Mouse (Mus musculus): ENCODE results near the gene Lrrc4. TPM values are rescaled to one million over a fixed set of nuclear protein-coding genes. Genes with fewer than 3 reads are reported as not detected.

The Lrrc4 gene
- not detected in 2 replicates for polyA plus RNA-seq (2011; ENCODE audit: insufficient read depth, insufficient read length, low replicate concordance, missing spikeins)

DNA sequence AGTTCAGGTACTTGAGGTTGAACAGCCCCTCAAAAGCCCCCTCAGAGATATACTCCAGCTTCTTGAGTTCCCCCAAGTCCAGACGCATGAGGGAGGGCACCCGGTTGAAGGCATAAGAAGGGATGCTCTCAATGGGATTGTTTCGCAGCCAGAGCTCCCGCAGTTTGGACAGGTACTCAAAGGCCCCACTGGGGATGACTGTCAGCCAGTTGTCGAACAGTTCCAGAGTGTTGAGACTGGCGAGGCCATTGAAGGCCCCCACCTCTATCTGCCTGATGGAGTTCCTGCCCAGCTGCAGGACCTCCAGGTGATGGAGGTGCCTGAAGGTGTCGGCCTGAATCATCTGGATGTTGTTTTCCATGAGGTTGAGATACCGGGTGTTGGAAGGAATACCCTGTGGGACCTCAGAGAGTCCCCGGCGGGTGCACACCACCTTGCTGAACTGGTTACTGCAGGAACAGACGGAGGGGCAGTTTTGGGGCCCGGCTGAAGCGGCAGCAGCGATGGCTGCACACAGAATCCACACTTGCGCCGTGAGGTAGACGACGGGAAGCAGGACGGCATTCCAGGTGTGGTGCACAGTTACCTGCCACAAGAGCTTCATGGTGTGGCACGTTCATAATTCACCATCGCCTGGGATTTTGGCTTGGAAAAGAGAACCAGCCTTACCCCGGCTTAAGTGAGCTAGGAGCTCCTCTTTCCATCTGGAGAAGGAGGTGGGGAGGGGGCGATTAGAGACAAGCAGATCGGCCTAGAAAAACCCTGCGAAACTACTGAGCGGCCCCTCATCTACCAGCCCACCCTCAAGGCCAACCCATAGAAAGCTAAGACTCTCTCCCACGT is at the start of gene Lrrc4:
Gene Lrrc4, minus strand, starts transcription at position 737 of the 843 bp plus-strand sequence.
- Histone ChIP-seq H3K4me1 (ENCODE audit: control insufficient read depth, insufficient read depth, low read length) (no peaks in the 10 kb centered on the region), H3K27ac (ENCODE audit: control insufficient read depth, insufficient read depth, low read depth, low read length, poor library complexity) (no peak within 1 kb of the TSS), H3K4me3 (replicated peaks; ENCODE audit: control insufficient read depth, low read depth, low read length) (peak within 1 kb of the TSS; percentile 45)
- no peak for TF ChIP-seq CTCF (IDR thresholded peaks at IDR 0.05; ENCODE audit: control insufficient read depth, insufficient read depth, low read length)
- TF ChIP-seq POLR2A (IDR thresholded peaks at IDR 0.05; ENCODE audit: borderline replicate concordance, control insufficient read depth, low read depth, low read length), result no peak
- 81% methylated on average over 27 of the region's 27 CpGs for WGBS

DNA sequence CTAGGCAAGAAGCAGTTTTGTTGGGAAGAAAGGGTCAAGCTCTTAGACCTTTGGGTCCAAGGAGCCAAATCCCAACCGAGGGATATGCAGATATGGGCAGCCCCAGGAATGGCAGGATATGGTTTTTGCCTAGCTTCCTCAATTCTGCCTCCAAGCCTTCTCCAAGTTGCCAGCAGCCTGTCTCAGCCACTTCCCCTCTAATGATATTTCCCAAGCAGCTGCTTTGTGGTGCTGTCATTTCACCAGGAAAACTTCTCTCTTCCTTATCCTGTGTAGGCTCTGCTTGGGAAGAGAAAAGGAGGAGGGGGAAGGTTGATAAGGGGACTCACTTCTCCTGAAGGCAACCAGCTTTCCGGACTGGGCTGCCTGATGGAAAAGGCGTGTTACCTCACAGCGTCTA is 49.4 kb upstream of the Lrrc4 start:
- no peak overlapping the region for H3K27ac ChIP-seq (ENCODE audit: control insufficient read depth, insufficient read depth, low read depth, low read length, poor library complexity)

DNA sequence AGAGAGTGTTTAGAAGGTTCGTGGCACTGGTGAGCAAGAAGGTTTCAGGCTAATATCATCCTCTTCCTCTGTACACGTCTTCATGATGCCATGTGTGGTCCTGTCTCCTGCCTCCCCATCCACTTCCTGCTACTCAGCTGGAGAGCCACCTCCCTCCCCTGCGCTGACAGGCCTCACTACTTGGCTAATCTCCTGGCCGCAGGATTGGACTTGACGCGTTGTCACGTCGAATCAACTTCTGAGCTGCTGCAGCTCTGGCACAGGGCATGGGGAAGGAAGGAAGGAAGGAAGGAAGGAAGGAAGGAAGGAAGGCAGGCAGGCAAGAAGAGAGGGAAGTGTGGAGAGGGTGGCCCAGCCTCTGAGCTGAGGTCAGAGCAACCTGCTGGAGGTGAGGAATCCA is 47.8 kb upstream of the Lrrc4 start:
- WGBS, result 75% methylated on average over 8 of the region's 8 CpGs
- Histone ChIP-seq H3K27ac (ENCODE audit: control insufficient read depth, insufficient read depth, low read depth, low read length, poor library complexity) (no peak overlapping the region), H3K4me1 (ENCODE audit: control insufficient read depth, insufficient read depth, low read length) (no peaks in the 10 kb centered on the region), H3K4me3 (replicated peaks; ENCODE audit: control insufficient read depth, low read depth, low read length) (no peak overlapping the region)
- TF ChIP-seq CTCF (IDR thresholded peaks at IDR 0.05; ENCODE audit: control insufficient read depth, insufficient read depth, low read length), result no peak
- no peak for TF ChIP-seq POLR2A (IDR thresholded peaks at IDR 0.05; ENCODE audit: borderline replicate concordance, control insufficient read depth, low read depth, low read length)

More for the DNA sequence above, 49.4 kb upstream of the Lrrc4 start:
- Histone ChIP-seq H3K4me1 (ENCODE audit: control insufficient read depth, insufficient read depth, low read length) (no peaks in the 10 kb centered on the region), H3K4me3 (replicated peaks; ENCODE audit: control insufficient read depth, low read depth, low read length) (no peak overlapping the region)
- no peak for TF ChIP-seq POLR2A (IDR thresholded peaks at IDR 0.05; ENCODE audit: borderline replicate concordance, control insufficient read depth, low read depth, low read length)
- TF ChIP-seq CTCF (IDR thresholded peaks at IDR 0.05; ENCODE audit: control insufficient read depth, insufficient read depth, low read length), result no peak
- 61% methylated on average over 4 of the region's 4 CpGs for WGBS

DNA sequence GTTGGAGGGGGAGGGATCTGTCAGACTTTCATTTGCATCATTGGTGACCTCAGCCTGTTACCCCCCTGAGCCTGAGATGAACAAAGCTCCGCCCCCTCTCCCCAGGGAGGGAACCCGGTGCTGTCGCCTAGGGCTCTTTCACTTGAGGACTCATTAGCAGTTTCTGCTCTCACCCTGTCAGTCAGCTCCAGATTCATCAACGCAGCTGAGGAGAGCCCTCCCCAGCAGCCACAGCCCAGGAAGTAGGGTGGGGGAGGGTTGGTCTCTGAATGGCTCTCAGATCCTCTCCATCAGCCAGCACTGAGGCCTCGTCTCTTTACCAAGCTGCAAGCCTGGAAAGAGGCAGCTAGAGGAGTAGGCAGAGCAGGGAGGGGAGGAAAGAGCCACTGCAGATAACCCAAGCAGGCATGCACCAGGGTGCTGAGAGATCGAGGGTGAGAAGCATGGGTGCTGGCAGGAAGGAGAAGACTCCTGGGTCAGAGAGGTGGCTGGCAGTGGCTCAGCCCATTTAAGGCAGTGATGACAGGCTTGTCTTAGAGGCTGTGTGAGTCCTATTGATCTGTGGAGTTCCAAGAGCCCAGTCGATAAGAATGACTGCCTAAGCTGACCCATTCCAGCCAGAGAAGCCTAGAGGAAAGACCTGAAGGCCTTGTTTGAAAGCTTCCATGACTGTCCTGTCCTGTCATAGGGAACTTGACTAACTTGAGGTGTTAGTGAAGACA is 46.6 kb upstream of the Lrrc4 start:
- no peak overlapping the region for H3K4me3 ChIP-seq (replicated peaks; ENCODE audit: control insufficient read depth, low read depth, low read length)
- 53% methylated on average over 7 of the region's 7 CpGs for WGBS
- H3K4me1 ChIP-seq (ENCODE audit: control insufficient read depth, insufficient read depth, low read length), result no peaks in the 10 kb centered on the region
- no peak for TF ChIP-seq POLR2A (IDR thresholded peaks at IDR 0.05; ENCODE audit: borderline replicate concordance, control insufficient read depth, low read depth, low read length)
- TF ChIP-seq CTCF (IDR thresholded peaks at IDR 0.05; ENCODE audit: control insufficient read depth, insufficient read depth, low read length), result no peak
- H3K27ac ChIP-seq (ENCODE audit: control insufficient read depth, insufficient read depth, low read depth, low read length, poor library complexity), result no peak overlapping the region

DNA sequence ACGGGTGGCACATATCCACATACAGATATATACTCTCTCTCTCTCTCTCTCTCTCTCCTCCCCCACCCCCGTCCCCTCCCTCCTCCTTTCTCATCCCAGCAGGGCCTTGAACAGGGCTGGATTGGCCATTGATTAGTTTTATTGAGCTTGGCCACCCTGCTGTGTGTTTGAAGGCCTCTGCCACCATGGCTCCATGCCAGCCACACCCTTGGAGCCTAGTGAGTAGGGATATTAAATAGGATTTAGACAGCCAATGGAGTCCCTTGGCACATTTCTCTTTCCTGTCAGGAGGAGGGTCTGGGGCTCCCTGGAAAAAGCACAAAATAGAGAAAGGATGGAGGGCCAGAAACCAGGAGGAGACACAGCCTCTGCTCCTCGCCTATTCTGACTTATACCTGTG is 44.9 kb upstream of the Lrrc4 start:
- 68% methylated on average over 3 of the region's 3 CpGs for WGBS
- no peak for TF ChIP-seq POLR2A (IDR thresholded peaks at IDR 0.05; ENCODE audit: borderline replicate concordance, control insufficient read depth, low read depth, low read length)
- TF ChIP-seq CTCF (IDR thresholded peaks at IDR 0.05; ENCODE audit: control insufficient read depth, insufficient read depth, low read length), result no peak
- H3K4me3 ChIP-seq (replicated peaks; ENCODE audit: control insufficient read depth, low read depth, low read length), result no peak overlapping the region
- H3K27ac ChIP-seq (ENCODE audit: control insufficient read depth, insufficient read depth, low read depth, low read length, poor library complexity), result no peak overlapping the region
- no peaks in the 10 kb centered on the region; the same call in 1 of the 2 replicates for H3K4me1 ChIP-seq (ENCODE audit: control insufficient read depth, insufficient read depth, low read length)

DNA sequence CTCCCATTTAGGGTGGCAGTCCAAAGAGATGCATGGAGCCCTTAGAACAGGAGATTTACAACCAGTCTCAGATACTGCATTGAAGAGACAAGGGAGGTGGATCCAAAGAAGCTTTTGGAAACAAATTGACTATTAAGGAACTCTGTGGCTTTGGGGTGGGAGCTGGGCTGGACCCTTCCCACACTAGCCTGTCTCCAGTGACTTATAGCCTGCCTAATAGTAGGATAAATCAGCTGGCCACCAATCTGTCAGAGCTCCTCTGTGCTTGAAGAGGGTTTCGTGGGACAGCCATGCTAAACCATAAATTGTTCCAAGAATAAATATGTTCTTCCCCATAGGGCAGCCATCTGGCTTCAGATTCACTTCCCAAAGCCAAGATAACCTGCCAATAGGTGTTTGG is 43.8 kb upstream of the Lrrc4 start:
- TF ChIP-seq CTCF (IDR thresholded peaks at IDR 0.05; ENCODE audit: control insufficient read depth, insufficient read depth, low read length) (no peak), POLR2A (IDR thresholded peaks at IDR 0.05; ENCODE audit: borderline replicate concordance, control insufficient read depth, low read depth, low read length) (no peak)
- Histone ChIP-seq H3K4me1 (ENCODE audit: control insufficient read depth, insufficient read depth, low read length) (no peaks in the 10 kb centered on the region; the same call in 1 of the 2 replicates), H3K27ac (ENCODE audit: control insufficient read depth, insufficient read depth, low read depth, low read length, poor library complexity) (no peak overlapping the region), H3K4me3 (replicated peaks; ENCODE audit: control insufficient read depth, low read depth, low read length) (no peak overlapping the region)
- WGBS, result 94% methylated on average over 1 of the region's 1 CpGs

DNA sequence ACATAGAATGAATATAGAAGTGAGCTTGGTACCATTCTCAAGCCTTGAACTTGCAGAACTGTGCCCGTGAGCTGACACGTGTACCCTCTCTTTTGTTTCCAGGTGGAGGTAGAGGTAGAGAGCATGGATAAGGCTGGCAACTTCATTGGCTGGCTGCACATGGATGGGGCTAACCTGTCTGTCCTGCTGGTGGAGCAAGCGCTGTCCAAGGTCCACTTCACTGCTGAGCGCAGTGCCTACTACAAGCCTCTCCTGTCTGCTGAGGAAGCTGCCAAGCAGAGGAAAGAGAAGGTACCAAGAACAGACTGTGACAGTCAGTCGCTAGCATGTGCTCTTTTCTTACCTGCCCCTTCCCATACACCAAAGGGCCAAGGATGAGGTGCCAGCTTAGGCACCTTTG is 43.2 kb upstream of the Lrrc4 start:
- WGBS, result 88% methylated on average over 5 of the region's 5 CpGs
- no peak overlapping the region for H3K27ac ChIP-seq (ENCODE audit: control insufficient read depth, insufficient read depth, low read depth, low read length, poor library complexity)
- H3K4me3 ChIP-seq (replicated peaks; ENCODE audit: control insufficient read depth, low read depth, low read length), result no peak overlapping the region
- no peaks in the 10 kb centered on the region; the same call in 1 of the 2 replicates for H3K4me1 ChIP-seq (ENCODE audit: control insufficient read depth, insufficient read depth, low read length)
- no peak for TF ChIP-seq POLR2A (IDR thresholded peaks at IDR 0.05; ENCODE audit: borderline replicate concordance, control insufficient read depth, low read depth, low read length)
- TF ChIP-seq CTCF (IDR thresholded peaks at IDR 0.05; ENCODE audit: control insufficient read depth, insufficient read depth, low read length), result no peak

DNA sequence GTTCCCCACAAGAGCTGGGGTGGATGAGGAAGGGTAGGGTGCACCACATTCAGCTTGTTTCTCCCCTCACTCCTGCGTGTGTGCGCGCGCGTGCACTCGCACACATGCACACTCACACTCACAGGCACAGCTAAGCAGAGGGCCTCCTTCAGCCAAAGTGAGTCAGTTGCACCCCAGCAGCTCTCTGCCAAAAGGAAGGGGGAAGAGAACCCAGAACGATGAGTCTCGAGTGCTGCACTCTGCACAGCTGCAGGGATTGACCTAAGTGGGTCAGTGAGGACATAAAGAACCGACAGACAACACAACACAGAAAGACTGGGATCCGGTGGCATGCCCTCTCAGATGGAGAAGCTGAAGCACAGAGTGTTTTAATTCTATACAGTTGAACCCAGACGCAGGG is 42.5 kb upstream of the Lrrc4 start:
- WGBS, result 87% methylated on average over 11 of the region's 11 CpGs
- peaks cover 2% of the 10 kb centered on the region; the same call in 1 of the 2 replicates for H3K4me1 ChIP-seq (ENCODE audit: control insufficient read depth, insufficient read depth, low read length)
- no peak overlapping the region for H3K27ac ChIP-seq (ENCODE audit: control insufficient read depth, insufficient read depth, low read depth, low read length, poor library complexity)
- TF ChIP-seq POLR2A (IDR thresholded peaks at IDR 0.05; ENCODE audit: borderline replicate concordance, control insufficient read depth, low read depth, low read length) (no peak), CTCF (IDR thresholded peaks at IDR 0.05; ENCODE audit: control insufficient read depth, insufficient read depth, low read length) (no peak)
- H3K4me3 ChIP-seq (replicated peaks; ENCODE audit: control insufficient read depth, low read depth, low read length), result no peak overlapping the region
